Mouse (Mus musculus) kidney, embryonic 14.5 days (tissue): Measurements from ENCODE around the gene Ksr2. TPM values are rescaled to one million over a fixed set of nuclear protein-coding genes. Genes with fewer than 3 reads are reported as not detected.

Experiments used
- ATAC-seq: fragments of 200-750 bp; cut with Nextera tagmentation; 2 replicates; pipeline ENCODE4 v1.8.0; 2017; ENCODE audit warnings: moderate number of reproducible peaks, mild to moderate bottlenecking, moderate TSS enrichment, moderate library complexity; ENCODE audit not compliant: low FRiP score, low TSS enrichment
- H3K27ac ChIP-seq: fragments of 300-500 bp; sonication (generic); 2 replicates; pipeline ENCODE4 v1.5.1; 2014; ENCODE audit warnings: low read depth, mild to moderate bottlenecking, low read length, moderate library complexity, mixed read lengths
- H3K27me3 ChIP-seq: fragments of 300-500 bp; sonication (generic); 2 replicates; pipeline ENCODE4 v1.6.1; 2014; ENCODE audit warnings: mild to moderate bottlenecking, low read length; ENCODE audit not compliant: control insufficient read depth, insufficient read depth
- H3K36me3 ChIP-seq: fragments of 300-500 bp; sonication (generic); 2 replicates; pipeline ENCODE4 v1.6.1; 2014; ENCODE audit warnings: low read length, mixed read lengths; ENCODE audit not compliant: control insufficient read depth, insufficient read depth
- H3K4me1 ChIP-seq: fragments of 300-500 bp; sonication (generic); 2 replicates; pipeline ENCODE4 v1.6.1; 2014; ENCODE audit warnings: low read length, mixed read lengths; ENCODE audit not compliant: control insufficient read depth, insufficient read depth
- H3K4me2 ChIP-seq: fragments of 300-500 bp; sonication (generic); replicated peaks from 2 replicates; pipeline ENCODE4 v1.6.1; 2014; ENCODE audit warnings: low read depth, mild to moderate bottlenecking, low read length
- H3K4me3 ChIP-seq: fragments of 300-500 bp; sonication (generic); 2 replicates; pipeline ENCODE4 v1.5.1; 2014; ENCODE audit warnings: mild to moderate bottlenecking, low read length
- H3K9ac ChIP-seq: fragments of 300-500 bp; sonication (generic); 2 replicates; pipeline ENCODE4 v1.6.1; 2014; ENCODE audit warnings: low read depth, mild to moderate bottlenecking, low read length, moderate library complexity
- H3K9me3 ChIP-seq: fragments of 300-500 bp; sonication (generic); 2 replicates; pipeline ENCODE4 v1.6.1; 2016; ENCODE audit warnings: low read length; ENCODE audit not compliant: control insufficient read depth
- WGBS: fragments of 180-500 bp; shearing (Covaris S2); extraction: QIAGEN DNeasy Blood & Tissue Kit; methylation state at CpG from one replicate; pipeline ENCODE4 v1.1.7; 2014; 5-methylcytosine and 5-hydroxymethylcytosine counted together
- polyA plus RNA-seq: library from polyadenylated mRNA; unstranded; fragments of >200 nt; fragmentation: Nextera tagmentation; extraction: Ambion mirVana; gene quantifications from 2 replicates; pipeline ENCODE4 v1.2.1, GENCODE M21; 2014

The Ksr2 gene
- polyA plus RNA-seq, 1 experiment from 2014 or later, result 0.58 TPM

DNA sequence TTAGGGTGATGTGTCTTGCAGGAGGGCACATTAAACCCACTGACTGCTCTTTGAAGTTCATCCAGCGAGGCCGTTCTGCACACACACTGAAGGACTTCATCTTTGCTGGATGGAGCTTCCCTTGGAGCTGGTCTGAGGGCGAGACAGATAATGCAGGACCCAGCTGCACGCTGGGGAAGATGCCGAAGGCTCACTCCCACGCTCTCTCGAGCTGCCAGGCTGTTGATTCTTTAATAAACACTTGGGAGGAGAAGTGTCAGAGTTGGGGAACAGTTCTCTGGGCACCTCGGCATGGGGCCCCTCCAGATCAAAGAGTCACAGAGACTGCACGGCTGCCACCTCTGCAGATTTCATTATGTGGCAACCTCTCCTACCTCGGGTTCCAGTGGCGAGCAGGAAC, 280.8 kb downstream of the Ksr2 start:
- Histone ChIP-seq H3K27ac (no peak overlapping the region), H3K36me3 (no peaks in the 10 kb centered on the region), H3K9ac (no peak overlapping the region), H3K4me1 (peaks cover 35% of the 10 kb centered on the region), H3K4me2 (no peak overlapping the region), H3K4me3 (no peak overlapping the region), H3K27me3 (no peaks in the 10 kb centered on the region), H3K9me3 (no peaks in the 10 kb centered on the region)
- no peak for ATAC-seq
- WGBS, result 18% methylated on average over 11 of the region's 11 CpGs

DNA sequence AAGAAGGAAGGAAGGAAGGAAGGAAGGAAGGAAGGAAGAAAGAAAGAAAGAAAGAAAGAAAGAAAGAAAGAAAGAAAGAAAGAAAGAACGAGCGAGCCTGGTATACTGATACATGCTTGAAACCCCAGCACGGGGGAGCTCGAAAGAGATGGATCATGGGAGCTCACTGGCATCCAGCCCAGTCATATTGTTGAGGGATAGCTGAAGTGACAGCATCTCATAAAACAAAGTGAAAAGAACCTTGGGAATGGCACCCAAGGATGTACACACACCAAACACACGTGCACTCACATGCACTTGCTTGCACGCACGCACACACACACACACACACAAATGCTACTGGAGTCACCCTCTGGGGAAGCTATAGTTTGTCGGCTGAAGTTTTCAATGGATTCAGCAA, 282.6 kb downstream of the Ksr2 start:
- Histone ChIP-seq H3K4me1 (peaks cover 24% of the 10 kb centered on the region), H3K27me3 (no peaks in the 10 kb centered on the region), H3K4me3 (no peak overlapping the region), H3K36me3 (no peaks in the 10 kb centered on the region), H3K27ac (no peak overlapping the region), H3K9me3 (no peaks in the 10 kb centered on the region), H3K9ac (no peak overlapping the region), H3K4me2 (no peak overlapping the region)
- whole genome bisulfite sequencing, result 80% methylated on average over 8 of the region's 8 CpGs
- no peak for ATAC-seq

DNA sequence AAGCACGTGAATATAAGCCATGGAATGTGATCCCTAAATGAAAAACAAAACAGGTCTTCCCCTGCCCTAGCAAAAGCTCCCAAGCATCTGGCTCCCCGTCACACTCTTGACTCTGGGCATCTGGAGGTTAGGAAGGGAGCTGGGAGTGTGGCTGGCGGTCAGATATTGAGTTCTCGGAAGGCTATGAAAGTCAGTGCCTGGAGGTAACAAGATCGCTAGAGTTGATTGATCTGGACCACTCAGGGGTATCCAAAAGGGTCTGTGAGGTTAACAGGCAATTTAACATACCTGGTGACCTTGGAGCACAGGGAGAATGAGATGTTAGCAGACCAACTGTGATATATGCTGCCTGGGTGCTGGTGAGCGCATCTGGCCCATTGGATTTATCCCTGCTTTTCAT, 283.8 kb downstream of the Ksr2 start:
- Histone ChIP-seq H3K4me2 (no peak overlapping the region), H3K27me3 (no peaks in the 10 kb centered on the region), H3K9ac (no peak overlapping the region), H3K4me3 (no peak overlapping the region), H3K4me1 (peaks cover 18% of the 10 kb centered on the region), H3K27ac (0 out of 2 replicates have a peak overlapping the region, but pooled peaks have one; percentile 10), H3K9me3 (no peaks in the 10 kb centered on the region), H3K36me3 (no peaks in the 10 kb centered on the region)
- ATAC-seq, result peak; percentile 77
- 35% methylated on average over 6 of the region's 6 CpGs for WGBS

DNA sequence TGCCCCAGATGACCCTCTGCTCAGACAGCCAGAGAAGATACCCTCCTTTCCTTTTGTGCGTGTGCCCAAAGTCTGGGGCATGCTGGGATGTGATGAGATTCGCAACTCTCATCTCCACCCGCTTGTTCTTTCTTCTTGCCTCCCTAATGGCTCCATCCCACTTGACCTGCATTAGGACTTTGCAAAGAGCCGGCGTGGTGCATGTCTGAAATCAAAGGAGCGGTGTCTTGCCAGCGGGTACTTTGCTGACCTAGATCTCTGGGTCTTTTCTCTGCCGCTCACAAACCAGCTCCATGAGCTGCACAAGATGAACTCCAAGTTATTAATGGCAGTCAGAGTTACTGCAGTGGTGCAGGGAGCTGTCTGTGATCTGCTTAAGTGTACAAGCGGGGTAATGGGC, 290.6 kb downstream of the Ksr2 start:
- ATAC-seq, result no peak
- peaks cover 11% of the 10 kb centered on the region; the same call in 1 of the 2 replicates for H3K9me3 ChIP-seq
- no peak overlapping the region for H3K4me3 ChIP-seq
- WGBS, result 71% methylated on average over 9 of the region's 9 CpGs
- 0 out of 2 replicates have a peak, but pooled peaks cover 10% of the 10 kb centered on the region for H3K4me1 ChIP-seq
- no peak overlapping the region for H3K27ac ChIP-seq
- H3K9ac ChIP-seq, result no peak overlapping the region
- H3K36me3 ChIP-seq, result no peaks in the 10 kb centered on the region
- no peaks in the 10 kb centered on the region for H3K27me3 ChIP-seq
- no peak overlapping the region for H3K4me2 ChIP-seq

DNA sequence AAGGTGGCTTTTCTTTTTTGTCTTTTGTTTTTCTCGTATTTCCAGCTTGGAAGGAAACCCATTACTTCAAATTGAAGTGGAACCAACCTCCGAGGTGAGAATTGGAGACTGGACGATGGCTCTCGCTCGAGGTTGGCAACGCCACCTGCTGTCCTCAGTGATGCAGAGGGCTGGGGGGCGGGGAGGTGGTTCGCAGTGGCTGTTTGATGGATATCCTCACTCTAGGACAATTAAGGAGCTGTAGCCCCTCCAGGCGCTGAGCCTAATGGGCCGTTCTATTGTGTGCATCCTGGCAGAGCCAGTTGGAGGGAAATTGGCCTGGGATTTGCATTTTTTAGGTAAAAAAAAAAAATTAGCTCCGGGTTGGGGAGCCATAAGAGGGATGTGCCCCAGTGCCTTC, 292.8 kb downstream of the Ksr2 start:
- Histone ChIP-seq H3K27me3 (no peaks in the 10 kb centered on the region), H3K4me2 (no peak overlapping the region), H3K4me3 (no peak overlapping the region), H3K9ac (no peak overlapping the region), H3K4me1 (0 out of 2 replicates have a peak, but pooled peaks cover 10% of the 10 kb centered on the region), H3K9me3 (peaks cover 11% of the 10 kb centered on the region; the same call in 1 of the 2 replicates), H3K27ac (no peak overlapping the region; the same call in 1 of the 2 replicates), H3K36me3 (no peaks in the 10 kb centered on the region)
- WGBS, result 3% methylated on average over 11 of the region's 11 CpGs
- peak; percentile 83 for ATAC-seq

DNA sequence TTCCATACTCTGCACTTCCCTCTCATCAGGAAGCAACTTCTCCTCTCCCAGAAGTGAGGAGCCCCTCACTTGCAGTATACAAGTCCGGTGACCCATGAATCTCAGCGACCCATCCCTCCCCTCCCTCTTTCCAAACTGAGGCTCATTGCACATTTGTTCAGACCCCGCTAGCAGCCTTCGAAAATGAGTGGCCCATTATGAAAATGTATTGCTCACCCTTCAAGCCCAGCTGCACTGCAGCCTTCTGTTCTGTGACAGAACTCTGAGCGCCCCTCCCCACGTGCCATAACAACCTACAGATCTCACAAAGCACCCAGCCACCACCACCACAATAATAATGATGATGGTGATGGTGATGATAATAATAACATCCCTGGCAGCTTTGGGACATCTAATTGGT, 295.5 kb downstream of the Ksr2 start:
- ATAC-seq, result no peak
- Histone ChIP-seq H3K4me3 (no peak overlapping the region), H3K36me3 (no peaks in the 10 kb centered on the region), H3K27ac (no peak overlapping the region), H3K9ac (no peak overlapping the region), H3K4me1 (0 out of 2 replicates have a peak, but pooled peaks cover 10% of the 10 kb centered on the region), H3K27me3 (no peaks in the 10 kb centered on the region), H3K9me3 (peaks cover 11% of the 10 kb centered on the region; the same call in 1 of the 2 replicates), H3K4me2 (no peak overlapping the region)
- WGBS, result 66% methylated on average over 6 of the region's 6 CpGs

DNA sequence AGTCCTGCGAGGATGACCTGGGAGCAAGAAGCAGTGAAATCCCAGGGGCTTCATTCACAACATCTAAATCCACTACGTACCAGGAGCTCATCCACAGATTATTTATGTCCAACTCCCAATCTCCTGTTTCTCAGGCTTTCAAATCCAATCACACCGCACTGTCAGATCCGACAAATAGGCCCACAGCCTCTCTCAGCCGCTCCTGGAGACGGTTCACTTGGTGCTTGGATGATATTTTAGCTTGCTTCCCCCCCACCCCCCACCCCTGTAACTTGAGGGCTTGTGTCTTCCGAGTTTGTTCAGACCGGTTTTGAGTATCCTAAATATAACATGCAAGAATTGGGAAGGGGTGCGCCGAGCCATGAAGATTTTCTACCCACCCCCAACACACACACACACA, 297.8 kb downstream of the Ksr2 start:
- H3K4me3 ChIP-seq, result no peak overlapping the region
- H3K9me3 ChIP-seq, result peaks cover 11% of the 10 kb centered on the region; the same call in 1 of the 2 replicates
- 0 out of 2 replicates have a peak, but pooled peaks cover 5% of the 10 kb centered on the region for H3K4me1 ChIP-seq
- WGBS, result 58% methylated on average over 10 of the region's 10 CpGs
- H3K27ac ChIP-seq, result no peak overlapping the region
- no peaks in the 10 kb centered on the region for H3K36me3 ChIP-seq
- no peak overlapping the region for H3K9ac ChIP-seq
- H3K4me2 ChIP-seq, result no peak overlapping the region
- H3K27me3 ChIP-seq, result no peaks in the 10 kb centered on the region
- no peak for ATAC-seq

DNA sequence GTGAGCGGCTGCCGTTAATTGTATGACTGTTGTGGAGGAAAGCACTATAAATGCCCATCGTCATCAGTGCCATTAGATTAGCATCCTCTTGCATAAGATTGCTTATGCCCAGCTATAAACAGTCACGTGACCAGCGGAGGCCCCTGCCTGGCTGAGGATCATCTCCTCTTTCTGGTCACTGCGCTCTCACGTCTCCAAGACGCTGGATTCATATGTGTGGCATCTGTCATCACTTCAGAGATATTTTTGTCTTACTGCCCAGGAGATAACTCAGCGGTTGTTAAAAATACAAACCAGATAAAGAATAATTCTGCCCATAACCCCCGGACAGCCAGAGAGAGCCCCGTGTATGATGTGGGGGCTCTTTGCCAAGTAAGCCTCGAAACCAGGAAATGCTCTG, 298.4 kb downstream of the Ksr2 start:
- no peak overlapping the region for H3K9ac ChIP-seq
- 0 out of 2 replicates have a peak, but pooled peaks cover 3% of the 10 kb centered on the region for H3K4me1 ChIP-seq
- H3K4me3 ChIP-seq, result no peak overlapping the region
- no peak for ATAC-seq
- no peak overlapping the region for H3K4me2 ChIP-seq
- 76% methylated on average over 12 of the region's 12 CpGs for WGBS
- H3K27me3 ChIP-seq, result no peaks in the 10 kb centered on the region
- no peak overlapping the region for H3K27ac ChIP-seq
- H3K36me3 ChIP-seq, result no peaks in the 10 kb centered on the region
- H3K9me3 ChIP-seq, result peaks cover 11% of the 10 kb centered on the region; the same call in 1 of the 2 replicates

DNA sequence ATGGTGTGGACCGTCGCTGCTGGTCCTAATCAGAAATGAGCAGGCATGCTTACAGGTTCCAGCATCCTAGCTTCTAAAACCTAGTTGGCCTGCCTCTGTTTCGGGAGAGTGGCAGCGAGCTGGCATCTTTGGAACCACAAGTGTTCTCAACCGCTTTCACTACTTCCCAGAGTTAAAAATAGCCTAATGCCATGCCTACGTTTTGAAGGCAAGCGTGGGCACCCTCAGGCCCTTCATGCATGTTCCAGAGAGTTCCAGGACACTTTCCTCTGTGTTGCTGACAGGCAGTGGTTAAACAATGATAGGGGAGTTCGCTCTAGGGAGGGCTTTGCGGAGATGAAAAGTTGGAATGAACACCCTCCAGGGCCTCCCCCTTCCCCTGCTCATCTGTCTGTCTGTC, 303.3 kb downstream of the Ksr2 start:
- no peaks in the 10 kb centered on the region for H3K36me3 ChIP-seq
- H3K9ac ChIP-seq, result no peak overlapping the region
- no peaks in the 10 kb centered on the region for H3K27me3 ChIP-seq
- no peak overlapping the region for H3K4me2 ChIP-seq
- ATAC-seq, result no peak
- no peak overlapping the region for H3K27ac ChIP-seq
- H3K4me1 ChIP-seq, result no peaks in the 10 kb centered on the region
- no peak overlapping the region for H3K4me3 ChIP-seq
- H3K9me3 ChIP-seq, result no peaks in the 10 kb centered on the region
- WGBS, result 86% methylated on average over 9 of the region's 9 CpGs
